Mouse (Mus musculus): Measurements from ENCODE around the gene Pram1. TPM values are rescaled to one million over a fixed set of nuclear protein-coding genes. Genes with fewer than 3 reads are reported as not detected.

Pram1 gene
- total and polyA plus RNA-seq, 2 experiments from 2014 or later: 0.30 TPM; not detected in 1

- no peaks in the 10 kb centered on the region for H3K27me3 ChIP-seq (ENCODE audit: insufficient read depth, low read length)
- H3K4me1 ChIP-seq (ENCODE audit: insufficient read depth, low read length): peaks cover 19% of the 10 kb centered on the region; the same call in 1 of the 2 replicates
- H3K9ac ChIP-seq (replicated peaks; ENCODE audit: low read length): no peak overlapping the region
- H3K36me3 ChIP-seq (ENCODE audit: insufficient read depth, low read length): no peaks in the 10 kb centered on the region
- no peak for DNase-seq (ENCODE audit: low spot score)
- no peak for ATAC-seq
- no peak for TF ChIP-seq CTCF (IDR thresholded peaks at IDR 0.05; ENCODE audit: low read depth)
- H3K27ac ChIP-seq: peak overlapping the region; percentile 60
- H3K4me3 ChIP-seq (ENCODE audit: low read length): no peak overlapping the region
- H3K4me2 ChIP-seq (ENCODE audit: low read depth, low read length): no peak overlapping the region
- WGBS: 92% methylated on average over 9 of the region's 9 CpGs
- no peaks in the 10 kb centered on the region for H3K9me3 ChIP-seq (ENCODE audit: low read length)
These were observed 6.6 kb upstream of the Pram1 start for GRCm38 (mm10) chr17:33631236-33631635.

- H3K4me1 ChIP-seq (ENCODE audit: insufficient read depth, low read length): peaks cover 19% of the 10 kb centered on the region; the same call in 1 of the 2 replicates
- no peaks in the 10 kb centered on the region for H3K9me3 ChIP-seq (ENCODE audit: low read length)
- no peak overlapping the region for H3K4me3 ChIP-seq (ENCODE audit: low read length)
- TF ChIP-seq CTCF (IDR thresholded peaks at IDR 0.05; ENCODE audit: low read depth): no peak
- 56% methylated on average over 5 of the region's 5 CpGs for WGBS
- H3K27ac ChIP-seq: 0 out of 2 replicates have a peak overlapping the region, but pooled peaks have one; percentile 60
- no peak overlapping the region for H3K9ac ChIP-seq (replicated peaks; ENCODE audit: low read length)
- H3K4me2 ChIP-seq (ENCODE audit: low read depth, low read length): no peak overlapping the region
- no peaks in the 10 kb centered on the region for H3K27me3 ChIP-seq (ENCODE audit: insufficient read depth, low read length)
- ATAC-seq (peak; percentile 15; the same call in 1 of the 2 replicates), DNase-seq (ENCODE audit: low spot score) (peak; percentile 77)
- H3K36me3 ChIP-seq (ENCODE audit: insufficient read depth, low read length): no peaks in the 10 kb centered on the region
These were observed 6.1 kb upstream of the Pram1 start for GRCm38 (mm10) chr17:33631796-33632195.

- H3K4me3 ChIP-seq (ENCODE audit: low read length): no peak overlapping the region
These were observed 818 bp upstream of the Pram1 start for GRCm38 (mm10) chr17:33637038-33637437.

GRCm38 (mm10) chr17:33639743-33640142 is 1.9 kb downstream of the Pram1 start:
- H3K27me3 ChIP-seq (ENCODE audit: insufficient read depth, low read length): no peaks in the 10 kb centered on the region
- H3K9me3 ChIP-seq (ENCODE audit: low read length): no peaks in the 10 kb centered on the region
- H3K9ac ChIP-seq (replicated peaks; ENCODE audit: low read length): no peak overlapping the region
- TF ChIP-seq CTCF (IDR thresholded peaks at IDR 0.05; ENCODE audit: low read depth): no peak
- ATAC-seq (no peak), DNase-seq (ENCODE audit: low spot score) (no peak)
- no peaks in the 10 kb centered on the region for H3K4me1 ChIP-seq (ENCODE audit: insufficient read depth, low read length)
- no peak overlapping the region for H3K27ac ChIP-seq
- H3K4me2 ChIP-seq (ENCODE audit: low read depth, low read length): no peak overlapping the region
- peaks cover 10% of the 10 kb centered on the region; the same call in 1 of the 2 replicates for H3K36me3 ChIP-seq (ENCODE audit: insufficient read depth, low read length)
- H3K4me3 ChIP-seq (ENCODE audit: low read length): no peak overlapping the region
- WGBS: 71% methylated on average over 6 of the region's 6 CpGs

More at GRCm38 (mm10) chr17:33637038-33637437, 818 bp upstream of the Pram1 start:
- no peak for ATAC-seq
- no peak overlapping the region for H3K27ac ChIP-seq
- H3K9me3 ChIP-seq (ENCODE audit: low read length): no peaks in the 10 kb centered on the region
- no peaks in the 10 kb centered on the region for H3K27me3 ChIP-seq (ENCODE audit: insufficient read depth, low read length)
- H3K4me1 ChIP-seq (ENCODE audit: insufficient read depth, low read length): no peaks in the 10 kb centered on the region
- 76% methylated on average over 2 of the region's 2 CpGs for WGBS
- no peak overlapping the region for H3K9ac ChIP-seq (replicated peaks; ENCODE audit: low read length)
- no peak for TF ChIP-seq CTCF (IDR thresholded peaks at IDR 0.05; ENCODE audit: low read depth)
- DNase-seq (ENCODE audit: low spot score): no peak
- no peaks in the 10 kb centered on the region for H3K36me3 ChIP-seq (ENCODE audit: insufficient read depth, low read length)
- H3K4me2 ChIP-seq (ENCODE audit: low read depth, low read length): no peak overlapping the region

- TF ChIP-seq CTCF (IDR thresholded peaks at IDR 0.05; ENCODE audit: low read depth): no peak
- Histone ChIP-seq H3K9me3 (ENCODE audit: low read length) (no peaks in the 10 kb centered on the region), H3K27ac (no peak overlapping the region), H3K27me3 (ENCODE audit: insufficient read depth, low read length) (no peaks in the 10 kb centered on the region), H3K4me2 (ENCODE audit: low read depth, low read length) (no peak overlapping the region), H3K4me3 (ENCODE audit: low read length) (no peak overlapping the region), H3K36me3 (ENCODE audit: insufficient read depth, low read length) (peaks cover 44% of the 10 kb centered on the region), H3K4me1 (ENCODE audit: insufficient read depth, low read length) (no peaks in the 10 kb centered on the region), H3K9ac (replicated peaks; ENCODE audit: low read length) (no peak overlapping the region)
- ATAC-seq (no peak), DNase-seq (ENCODE audit: low spot score) (no peak)
- 93% methylated on average over 4 of the region's 4 CpGs for WGBS
These were observed 6.2 kb downstream of the Pram1 start for GRCm38 (mm10) chr17:33644068-33644467.

GRCm38 (mm10) chr17:33645073-33645472 is 7.2 kb downstream of the Pram1 start:
- no peak for TF ChIP-seq CTCF (IDR thresholded peaks at IDR 0.05; ENCODE audit: low read depth)
- H3K36me3 ChIP-seq (ENCODE audit: insufficient read depth, low read length): peaks cover 54% of the 10 kb centered on the region
- no peak for ATAC-seq

GRCm38 (mm10) chr17:33649781-33650475 is 12.1 kb downstream of the Pram1 start:
- TF ChIP-seq CTCF (IDR thresholded peaks at IDR 0.05; ENCODE audit: low read depth): no peak
- H3K27ac ChIP-seq: no peak overlapping the region
- H3K27me3 ChIP-seq (ENCODE audit: insufficient read depth, low read length): no peaks in the 10 kb centered on the region
- H3K4me2 ChIP-seq (ENCODE audit: low read depth, low read length): no peak overlapping the region
- peak; percentile 49 for ATAC-seq
- H3K9me3 ChIP-seq (ENCODE audit: low read length): no peaks in the 10 kb centered on the region
- peaks cover 61% of the 10 kb centered on the region for H3K36me3 ChIP-seq (ENCODE audit: insufficient read depth, low read length)
- 98% methylated on average over 34 of the region's 34 CpGs for WGBS
- no peak overlapping the region for H3K9ac ChIP-seq (replicated peaks; ENCODE audit: low read length)
- DNase-seq (ENCODE audit: low spot score): no peak
- no peak overlapping the region for H3K4me3 ChIP-seq (ENCODE audit: low read length)
- H3K4me1 ChIP-seq (ENCODE audit: insufficient read depth, low read length): no peaks in the 10 kb centered on the region

More at GRCm38 (mm10) chr17:33645073-33645472, 7.2 kb downstream of the Pram1 start:
- WGBS: 92% methylated on average over 8 of the region's 8 CpGs
- H3K4me3 ChIP-seq (ENCODE audit: low read length): no peak overlapping the region
- H3K9ac ChIP-seq (replicated peaks; ENCODE audit: low read length): no peak overlapping the region
- no peaks in the 10 kb centered on the region for H3K4me1 ChIP-seq (ENCODE audit: insufficient read depth, low read length)
- no peak for DNase-seq (ENCODE audit: low spot score)
- H3K27ac ChIP-seq: no peak overlapping the region
- no peaks in the 10 kb centered on the region for H3K27me3 ChIP-seq (ENCODE audit: insufficient read depth, low read length)
- no peaks in the 10 kb centered on the region for H3K9me3 ChIP-seq (ENCODE audit: low read length)
- no peak overlapping the region for H3K4me2 ChIP-seq (ENCODE audit: low read depth, low read length)

Data from hindbrain, postnatal 0 days (tissue).